Mouse (Mus musculus) bone marrow, adult 2 months (tissue): ENCODE data around the gene Serpina3n. TPM values are rescaled to one million over a fixed set of nuclear protein-coding genes. Genes with fewer than 3 reads are reported as not detected.
A peak's percentile ranks its signal among the peaks of the same experiment; 100 is the strongest.

Experiments
- H3K27ac ChIP-seq: fragments of 200-500 bp; 2 replicates; pipeline ENCODE4 v1.5.1; 2012; ENCODE audit warnings: low read depth, mild to moderate bottlenecking, control low read depth, inconsistent platforms, low read length; ENCODE audit not compliant: control insufficient read depth, poor library complexity, insufficient read depth
- H3K4me1 ChIP-seq: fragments of 200-500 bp; 2 replicates; pipeline ENCODE4 v1.6.1; 2011; ENCODE audit warnings: low read length; ENCODE audit not compliant: control insufficient read depth, insufficient read depth
- H3K4me3 ChIP-seq: fragments of 200-500 bp; replicated peaks from 2 replicates; pipeline ENCODE3; 2011; ENCODE audit warnings: mild to moderate bottlenecking, low read depth, low read length, control low read depth; ENCODE audit not compliant: control insufficient read depth
- CTCF ChIP-seq: fragments of 200-500 bp; IDR thresholded peaks from 2 replicates; pipeline ENCODE4 v1.5.1; 2011; ENCODE audit warnings: low read length, control low read depth; ENCODE audit not compliant: control insufficient read depth, insufficient read depth
- POLR2A ChIP-seq: fragments of 200-500 bp; IDR thresholded peaks from 2 replicates; pipeline ENCODE4 v1.6.1; 2011; ENCODE audit warnings: low read depth, mild to moderate bottlenecking, control low read depth, low read length, borderline replicate concordance; ENCODE audit not compliant: control insufficient read depth
- WGBS: fragments of 180-500 bp; shearing (Covaris S2); methylation state at CpG from one replicate; pipeline ENCODE4 v1.1.7; 2018; 5-methylcytosine and 5-hydroxymethylcytosine counted together
- polyA plus RNA-seq: library from polyadenylated mRNA; stranded (reverse); fragments of >200 nt; gene quantifications from 2 replicates; pipeline ENCODE4 v1.2.4, GENCODE M21; 2011; ENCODE audit warnings: low replicate concordance; ENCODE audit not compliant: missing spikeins, insufficient read depth, insufficient read length

Serpina3n gene
- polyA plus RNA-seq, 1 experiment: 2.8 TPM

- 56% methylated on average over 1 of the region's 1 CpGs for WGBS
- Histone ChIP-seq H3K27ac (no peak overlapping the region), H3K4me3 (no peak overlapping the region), H3K4me1 (no peaks in the 10 kb centered on the region)
- TF ChIP-seq POLR2A: no peak
- no peak for TF ChIP-seq CTCF
These were observed 46.5 kb downstream of the Serpina3n start for GRCm38 (mm10) chr12:104453002-104453401.

GRCm38 (mm10) chr12:104459377-104459776 is 52.8 kb downstream of the Serpina3n start:
- 58% methylated on average over 6 of the region's 6 CpGs for WGBS
- TF ChIP-seq POLR2A: no peak
- TF ChIP-seq CTCF: 0 out of 2 replicates have a peak, but pooled peaks have one; percentile 6
- H3K27ac ChIP-seq: no peak overlapping the region
- no peaks in the 10 kb centered on the region for H3K4me1 ChIP-seq
- H3K4me3 ChIP-seq: no peak overlapping the region

GRCm38 (mm10) chr12:104461372-104461771 is 54.8 kb downstream of the Serpina3n start:
- WGBS: 52% methylated on average over 8 of the region's 8 CpGs

More at GRCm38 (mm10) chr12:104461372-104461771, 54.8 kb downstream of the Serpina3n start:
- Histone ChIP-seq H3K27ac (no peak overlapping the region), H3K4me3 (no peak overlapping the region), H3K4me1 (no peaks in the 10 kb centered on the region)
- TF ChIP-seq POLR2A (no peak), CTCF (no peak)

Other genes starting within 250 kb of the Serpina3n start
- 4.2 and 8.1 TPM in 2 replicates for gene Serpina3f, start 192.2 kb upstream of the Serpina3n start, polyA plus RNA-seq
- gene Serpina3g, start 170.5 kb upstream of the Serpina3n start, polyA plus RNA-seq: 20.8 and 31.2 TPM in 2 replicates
- not detected in 2 replicates for gene Serpina3i, start 143.6 kb upstream of the Serpina3n start, polyA plus RNA-seq
- gene Serpina3j, start 92.2 kb upstream of the Serpina3n start, polyA plus RNA-seq: not detected in 2 replicates
- 10.8 and 39.1 TPM in 2 replicates for gene Serpina3k, start 68.2 kb upstream of the Serpina3n start, polyA plus RNA-seq
- gene Serpina3m, start 68.2 kb upstream of the Serpina3n start, polyA plus RNA-seq: 2.2 TPM in 1 of 2 replicates, not detected in the other
- not detected in 2 replicates for gene Gsc, start 66.6 kb downstream of the Serpina3n start, polyA plus RNA-seq